Mouse (Mus musculus): Measurements from ENCODE around the gene Rpl9. TPM values are rescaled to one million over a fixed set of nuclear protein-coding genes. Genes with fewer than 3 reads are reported as not detected.
A peak's percentile ranks its signal among the peaks of the same experiment; 100 is the strongest.

Gene Rpl9
- polyA plus RNA-seq (2016; fragmentation: Nextera tagmentation; extraction: Ambion mirVana) = 851 and 959 TPM in 2 replicates

DNA sequence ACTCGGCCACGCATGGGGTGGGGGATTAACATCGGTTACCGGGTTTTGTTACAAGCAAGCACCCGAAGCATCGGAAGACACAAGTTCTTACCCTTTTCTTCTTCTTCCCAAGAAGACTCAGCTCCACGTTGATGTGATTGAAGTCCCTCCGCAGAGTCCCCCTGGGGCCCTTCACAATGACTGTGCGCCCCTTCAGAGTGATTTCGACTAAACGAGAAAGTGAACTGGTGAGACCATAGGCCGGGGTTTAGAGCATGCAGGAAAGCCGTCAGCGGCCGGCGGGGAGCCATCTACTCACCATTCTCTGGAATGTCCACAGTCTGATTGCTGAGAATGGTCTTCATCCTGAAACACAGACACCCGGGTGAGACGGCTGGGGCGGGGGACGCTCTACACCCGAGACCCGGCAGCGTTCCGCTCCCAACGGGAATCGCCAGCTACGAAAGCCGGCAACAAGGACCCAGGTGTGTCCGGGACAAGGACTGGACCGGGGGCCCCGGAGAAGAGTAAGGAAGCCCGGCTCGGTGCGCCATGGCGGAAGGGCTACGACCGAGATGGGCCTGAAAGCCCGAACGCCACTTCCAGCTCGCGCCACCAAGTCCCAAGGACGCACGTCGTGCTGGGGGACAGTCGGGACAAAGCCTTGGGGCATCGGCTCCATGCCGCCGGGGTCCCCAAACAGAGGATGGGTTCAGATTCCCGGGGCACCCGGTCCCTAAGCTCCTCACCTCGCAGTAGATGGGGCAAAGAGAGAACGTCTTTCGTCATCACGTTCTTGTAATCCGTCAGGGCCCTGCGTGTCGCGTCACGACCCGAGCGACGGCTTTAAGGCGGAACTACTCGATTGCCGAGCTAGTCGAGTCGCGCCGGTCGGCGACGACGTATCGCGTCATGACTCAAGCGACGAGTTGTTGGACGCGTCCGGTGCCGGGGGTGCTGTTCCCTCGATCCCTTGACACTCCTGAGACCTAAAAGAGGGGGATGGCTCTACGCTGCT, at the start of gene Rpl9, which contains the start of gene Lias:
Gene Rpl9 (minus strand): TSS at position 797 of the 997 bp plus-strand sequence.
Gene Lias (plus strand): TSS at position 850 of the 997 bp plus-strand sequence.
- peaks cover 23% of the 10 kb centered on the region for H3K4me1 ChIP-seq
- peaks cover 58% of the 10 kb centered on the region for H3K36me3 ChIP-seq
- peak within 1 kb of the TSS; percentile 87 for H3K4me3 ChIP-seq
- DNase-seq (ENCODE audit: low spot score) = peak; percentile 98
- peak within 1 kb of the TSS; percentile 99 for H3K27ac ChIP-seq (replicated peaks)
- WGBS = under 1% methylated on average over 83 of the region's 83 CpGs
- H3K9me3 ChIP-seq (replicated peaks) = no peaks in the 10 kb centered on the region
- no peaks in the 10 kb centered on the region for H3K27me3 ChIP-seq (ENCODE audit: low read depth, poor library complexity, severe bottlenecking)

DNA sequence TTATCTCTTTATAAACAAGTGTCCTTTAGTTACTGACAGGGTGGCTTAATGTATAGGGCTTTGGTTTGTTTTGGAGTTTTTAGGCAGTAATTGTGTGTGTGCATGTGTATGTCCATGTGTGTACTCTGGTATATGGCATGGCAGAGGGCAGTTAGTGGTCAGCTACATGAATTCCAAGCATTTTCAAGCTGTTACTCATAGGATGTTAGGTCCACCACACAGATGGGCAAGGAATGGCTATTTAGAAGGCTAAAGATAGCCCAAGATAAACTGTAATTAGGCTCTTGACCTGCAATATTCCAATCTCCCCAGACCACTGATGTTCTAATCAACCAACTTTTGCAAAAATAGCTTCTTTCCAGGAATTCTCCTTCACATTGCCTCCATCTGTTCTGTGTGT, 46.8 kb upstream of the Rpl9 start:
- Histone ChIP-seq H3K36me3 (no peaks in the 10 kb centered on the region), H3K9me3 (replicated peaks) (no peaks in the 10 kb centered on the region), H3K4me3 (no peak overlapping the region), H3K27me3 (ENCODE audit: low read depth, poor library complexity, severe bottlenecking) (no peaks in the 10 kb centered on the region), H3K4me1 (peaks cover 24% of the 10 kb centered on the region), H3K27ac (replicated peaks) (no peak overlapping the region)
- no peak for DNase-seq (ENCODE audit: low spot score)

- under 1% methylated on average over 51 of the region's 51 CpGs for WGBS
- DNase-seq (ENCODE audit: low spot score) = peak; percentile 98
- Histone ChIP-seq H3K9me3 (replicated peaks) (no peaks in the 10 kb centered on the region), H3K27me3 (ENCODE audit: low read depth, poor library complexity, severe bottlenecking) (no peaks in the 10 kb centered on the region), H3K4me1 (peaks cover 21% of the 10 kb centered on the region), H3K4me3 (peak within 1 kb of the TSS; percentile 81), H3K27ac (replicated peaks) (peak within 1 kb of the TSS; percentile 88), H3K36me3 (no peaks in the 10 kb centered on the region)
Observed at GRCm38 (mm10) chr5:65435806-65436561, 44.7 kb upstream of the Rpl9 start, which contains the start of gene Ugdh. TSS of gene Ugdh (minus strand) at chr5:65435949.

- Histone ChIP-seq H3K4me3 (peak overlapping the region; percentile 81), H3K9me3 (replicated peaks) (no peaks in the 10 kb centered on the region), H3K27me3 (ENCODE audit: low read depth, poor library complexity, severe bottlenecking) (no peaks in the 10 kb centered on the region), H3K4me1 (peaks cover 21% of the 10 kb centered on the region), H3K27ac (replicated peaks) (peak overlapping the region; percentile 88), H3K36me3 (no peaks in the 10 kb centered on the region)
- no peak for DNase-seq (ENCODE audit: low spot score)
- WGBS = under 1% methylated on average over 47 of the region's 47 CpGs
Observed at GRCm38 (mm10) chr5:65435363-65435805, 44.1 kb upstream of the Rpl9 start.

GRCm38 (mm10) chr5:65434471-65435362, 43.5 kb upstream of the Rpl9 start:
- Histone ChIP-seq H3K4me3 (peak overlapping the region; percentile 81), H3K27me3 (ENCODE audit: low read depth, poor library complexity, severe bottlenecking) (no peaks in the 10 kb centered on the region), H3K36me3 (no peaks in the 10 kb centered on the region), H3K27ac (replicated peaks) (peak overlapping the region; percentile 88), H3K4me1 (peaks cover 21% of the 10 kb centered on the region), H3K9me3 (replicated peaks) (no peaks in the 10 kb centered on the region)
- no peak for DNase-seq (ENCODE audit: low spot score)
- 9% methylated on average over 15 of the region's 15 CpGs for WGBS

DNA sequence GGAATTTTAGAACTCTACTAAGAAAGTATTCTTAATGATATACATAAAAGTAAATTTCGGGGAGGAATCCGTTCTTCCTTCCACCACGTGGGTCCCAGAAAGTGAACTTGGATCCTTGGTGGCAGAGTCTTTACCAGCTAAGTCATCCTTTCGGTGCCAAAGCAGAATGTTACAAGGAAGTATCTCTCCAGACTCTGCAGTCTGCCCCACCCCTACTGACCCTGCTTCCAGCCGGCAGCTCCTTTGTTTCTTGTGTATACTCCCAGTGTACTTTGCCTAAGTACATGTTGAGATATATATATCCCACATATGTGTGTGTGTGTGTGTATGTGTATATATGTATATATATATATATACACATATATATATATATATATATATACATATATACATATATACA, 38.2 kb upstream of the Rpl9 start:
- Histone ChIP-seq H3K27me3 (ENCODE audit: low read depth, poor library complexity, severe bottlenecking) (no peaks in the 10 kb centered on the region), H3K9me3 (replicated peaks) (no peaks in the 10 kb centered on the region), H3K27ac (replicated peaks) (no peak overlapping the region), H3K4me1 (peaks cover 6% of the 10 kb centered on the region), H3K36me3 (peaks cover 22% of the 10 kb centered on the region), H3K4me3 (no peak overlapping the region)
- no peak for DNase-seq (ENCODE audit: low spot score)
- WGBS = 92% methylated on average over 5 of the region's 5 CpGs

DNA sequence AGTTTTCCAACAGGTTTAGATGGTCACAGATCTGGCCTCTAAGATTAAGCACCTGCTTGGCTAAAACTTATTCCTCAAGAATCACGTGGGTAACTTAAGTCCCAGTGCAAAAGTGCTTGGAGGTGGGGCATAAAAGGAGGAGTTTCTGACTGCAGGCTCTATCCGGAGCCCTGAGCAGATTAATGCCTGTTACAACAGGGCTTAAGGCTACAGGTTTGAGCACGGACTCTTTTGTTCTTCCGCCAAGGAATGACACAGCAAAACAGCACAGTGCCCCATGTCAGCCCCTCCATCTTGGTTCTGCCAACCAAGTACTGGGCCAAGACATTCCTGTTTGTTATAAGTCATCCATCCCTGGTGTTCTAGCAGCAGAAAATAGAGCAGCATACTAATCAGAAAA, 37.1 kb upstream of the Rpl9 start:
- 38% methylated on average over 4 of the region's 4 CpGs for WGBS
- Histone ChIP-seq H3K9me3 (replicated peaks) (no peaks in the 10 kb centered on the region), H3K27ac (replicated peaks) (no peak overlapping the region), H3K4me3 (no peak overlapping the region), H3K4me1 (0 out of 2 replicates have a peak, but pooled peaks cover 3% of the 10 kb centered on the region), H3K27me3 (ENCODE audit: low read depth, poor library complexity, severe bottlenecking) (no peaks in the 10 kb centered on the region), H3K36me3 (peaks cover 31% of the 10 kb centered on the region)
- DNase-seq (ENCODE audit: low spot score) = no peak

- Histone ChIP-seq H3K9me3 (replicated peaks) (no peaks in the 10 kb centered on the region), H3K27me3 (ENCODE audit: low read depth, poor library complexity, severe bottlenecking) (no peaks in the 10 kb centered on the region), H3K4me1 (0 out of 2 replicates have a peak, but pooled peaks cover 3% of the 10 kb centered on the region), H3K27ac (replicated peaks) (no peak overlapping the region), H3K36me3 (peaks cover 59% of the 10 kb centered on the region), H3K4me3 (no peak overlapping the region)
- 85% methylated on average over 5 of the region's 5 CpGs for WGBS
- no peak for DNase-seq (ENCODE audit: low spot score)
Observed at GRCm38 (mm10) chr5:65425251-65425650, 34.0 kb upstream of the Rpl9 start.

DNA sequence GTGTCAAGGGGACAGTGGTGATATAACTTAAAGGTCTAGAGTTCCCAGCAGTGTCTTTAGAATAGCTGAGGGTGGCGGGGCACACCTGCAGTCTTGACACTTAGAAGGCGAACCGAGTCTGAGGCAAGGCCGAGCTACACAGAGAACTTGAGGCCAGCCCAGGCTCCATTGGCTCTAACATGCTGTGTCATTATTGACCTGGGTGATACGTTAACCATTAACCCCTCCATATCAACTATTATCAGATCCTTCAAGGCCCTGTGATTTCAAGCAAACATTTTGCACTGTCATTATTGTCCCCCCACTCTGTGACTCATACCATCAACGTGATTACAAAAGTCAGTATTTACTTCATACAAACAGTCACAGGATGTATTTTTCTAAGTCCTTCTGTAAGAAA, 33.0 kb upstream of the Rpl9 start:
- DNase-seq (ENCODE audit: low spot score) = no peak
- WGBS = 95% methylated on average over 6 of the region's 6 CpGs
- Histone ChIP-seq H3K27me3 (ENCODE audit: low read depth, poor library complexity, severe bottlenecking) (no peaks in the 10 kb centered on the region), H3K27ac (replicated peaks) (no peak overlapping the region), H3K4me1 (0 out of 2 replicates have a peak, but pooled peaks cover 3% of the 10 kb centered on the region), H3K4me3 (no peak overlapping the region), H3K36me3 (peaks cover 59% of the 10 kb centered on the region), H3K9me3 (replicated peaks) (no peaks in the 10 kb centered on the region)

DNA sequence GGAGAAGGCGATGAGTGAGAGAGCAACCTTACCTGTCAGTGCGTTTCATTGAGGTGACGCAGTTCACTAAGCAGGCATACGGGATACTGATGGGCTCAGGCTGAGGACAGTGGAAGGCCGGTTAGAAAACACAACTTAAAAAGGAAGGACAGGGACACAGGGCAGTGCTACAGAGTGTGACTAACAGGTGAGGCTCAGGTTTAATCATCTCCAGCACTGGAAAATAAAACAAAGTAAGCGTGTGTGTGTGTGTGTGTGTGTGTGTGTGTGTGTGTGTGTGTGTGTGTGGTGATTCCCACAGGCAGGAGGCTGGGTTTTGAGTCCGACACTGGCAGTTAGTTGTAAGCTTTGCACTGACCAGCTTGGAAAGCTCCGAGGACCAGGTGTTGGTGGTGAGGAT, 31.6 kb upstream of the Rpl9 start:
- no peak for DNase-seq (ENCODE audit: low spot score)
- H3K27ac ChIP-seq (replicated peaks) = no peak overlapping the region
- H3K27me3 ChIP-seq (ENCODE audit: low read depth, poor library complexity, severe bottlenecking) = no peaks in the 10 kb centered on the region
- no peaks in the 10 kb centered on the region for H3K4me1 ChIP-seq
- H3K9me3 ChIP-seq (replicated peaks) = no peaks in the 10 kb centered on the region
- H3K4me3 ChIP-seq = no peak overlapping the region
- 91% methylated on average over 8 of the region's 8 CpGs for WGBS
- H3K36me3 ChIP-seq = peaks cover 67% of the 10 kb centered on the region

- Histone ChIP-seq H3K36me3 (peaks cover 73% of the 10 kb centered on the region), H3K27me3 (ENCODE audit: low read depth, poor library complexity, severe bottlenecking) (no peaks in the 10 kb centered on the region), H3K9me3 (replicated peaks) (no peaks in the 10 kb centered on the region), H3K4me1 (peaks cover 5% of the 10 kb centered on the region), H3K27ac (replicated peaks) (no peak overlapping the region), H3K4me3 (no peak overlapping the region)
- 90% methylated on average over 6 of the region's 6 CpGs for WGBS
- DNase-seq (ENCODE audit: low spot score) = no peak
Observed at GRCm38 (mm10) chr5:65420822-65421221, 29.6 kb upstream of the Rpl9 start.

DNA sequence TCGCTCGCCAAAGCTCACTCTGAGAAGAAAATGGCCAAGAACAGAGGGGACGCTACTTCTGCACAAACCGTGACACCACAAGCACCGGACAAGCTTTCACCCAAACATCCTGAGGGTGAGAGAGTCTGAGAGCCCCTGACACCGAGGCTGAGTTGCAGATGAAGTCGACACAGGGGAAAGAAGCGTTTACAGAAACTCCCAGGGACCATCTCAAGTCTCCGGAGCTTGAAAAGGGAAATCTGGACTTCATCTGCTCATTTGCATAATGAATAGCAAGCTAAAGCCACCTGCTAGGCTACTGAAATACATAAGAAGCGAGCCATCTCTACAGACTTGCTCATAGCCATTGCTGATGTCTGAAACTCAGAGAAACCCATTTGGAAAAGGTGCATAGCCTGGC, 27.9 kb upstream of the Rpl9 start:
- Histone ChIP-seq H3K27me3 (ENCODE audit: low read depth, poor library complexity, severe bottlenecking) (no peaks in the 10 kb centered on the region), H3K4me3 (no peak overlapping the region), H3K36me3 (peaks cover 61% of the 10 kb centered on the region), H3K9me3 (replicated peaks) (no peaks in the 10 kb centered on the region), H3K4me1 (peaks cover 13% of the 10 kb centered on the region), H3K27ac (replicated peaks) (no peak overlapping the region)
- 88% methylated on average over 10 of the region's 10 CpGs for whole genome bisulfite sequencing
- DNase-seq (ENCODE audit: low spot score) = no peak

All from midbrain, embryonic 10.5 days (tissue).